Mouse (Mus musculus) olfactory bulb, adult 2 months (tissue): ENCODE results near the gene Farp1.

ENCODE experiments used
- CTCF ChIP-seq: fragments of 200-500 bp; IDR thresholded peaks from 2 replicates; pipeline ENCODE4 v1.5.1; 2012; ENCODE audit warnings: low read depth, mild to moderate bottlenecking, low read length, moderate library complexity; ENCODE audit not compliant: insufficient read depth
- POLR2A ChIP-seq: fragments of 200-500 bp; IDR thresholded peaks from 2 replicates; pipeline ENCODE4 v1.6.1; 2012; ENCODE audit warnings: mild to moderate bottlenecking, low read depth, low read length, moderate library complexity; ENCODE audit not compliant: insufficient read depth

DNA sequence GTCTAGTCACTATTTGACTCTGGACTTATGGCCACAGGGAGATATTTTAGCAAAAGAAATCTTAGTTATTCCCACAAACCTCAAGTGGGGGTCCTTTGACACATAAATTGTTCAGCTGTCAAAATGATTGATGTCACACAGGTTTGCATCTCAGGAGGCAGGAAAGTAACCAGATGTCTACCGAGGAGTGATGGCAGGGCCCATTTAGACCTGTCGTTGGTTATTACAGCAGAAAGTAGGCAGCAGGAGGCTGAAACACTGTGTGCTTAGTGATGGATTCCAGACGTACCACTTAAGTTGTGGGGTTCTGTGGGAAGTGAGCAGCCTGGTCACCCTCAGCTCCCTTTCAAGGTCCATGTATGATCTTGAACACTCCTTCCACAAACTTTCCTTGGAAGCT, 99.4 kb downstream of the Farp1 start:
- TF ChIP-seq CTCF (no peak), POLR2A (no peak)
